Mouse (Mus musculus): ENCODE measurements at regions not wholly inside any gene's neighbourhood (a gene's known extent, or its start where the extent isn't known, plus 50 kb on each side); places are given as distances from the start of the nearest gene placed in this dataset.
A peak's percentile ranks its signal among the peaks of the same experiment; 100 is the strongest.

DNA sequence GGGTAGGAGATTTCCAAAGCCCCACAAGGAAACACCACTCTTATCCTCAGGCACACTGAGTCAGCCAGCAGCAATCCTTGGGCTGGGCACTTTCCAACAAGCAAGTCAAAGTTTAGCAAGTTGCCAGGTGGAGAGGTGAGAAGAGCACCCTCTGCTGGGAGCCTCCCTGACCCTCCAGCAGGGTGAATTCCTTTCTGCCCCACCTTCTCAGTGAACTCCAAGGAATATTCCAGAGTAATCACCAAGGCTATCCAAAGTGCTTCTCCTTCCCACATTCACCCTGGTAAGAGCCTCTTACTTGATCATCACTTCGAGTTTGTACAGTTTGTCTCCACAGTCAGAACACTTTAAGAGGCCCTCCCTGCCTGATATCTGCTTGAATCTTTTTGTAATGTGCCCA lies 162.8 kb upstream of the Slc24a5 start:
- WGBS, result 83% methylated on average over 1 of the region's 1 CpGs
- H3K36me3 ChIP-seq (ENCODE audit: insufficient read depth, low read length), result no peaks in the 10 kb centered on the region
- no peak for DNase-seq (ENCODE audit: low spot score)

DNA sequence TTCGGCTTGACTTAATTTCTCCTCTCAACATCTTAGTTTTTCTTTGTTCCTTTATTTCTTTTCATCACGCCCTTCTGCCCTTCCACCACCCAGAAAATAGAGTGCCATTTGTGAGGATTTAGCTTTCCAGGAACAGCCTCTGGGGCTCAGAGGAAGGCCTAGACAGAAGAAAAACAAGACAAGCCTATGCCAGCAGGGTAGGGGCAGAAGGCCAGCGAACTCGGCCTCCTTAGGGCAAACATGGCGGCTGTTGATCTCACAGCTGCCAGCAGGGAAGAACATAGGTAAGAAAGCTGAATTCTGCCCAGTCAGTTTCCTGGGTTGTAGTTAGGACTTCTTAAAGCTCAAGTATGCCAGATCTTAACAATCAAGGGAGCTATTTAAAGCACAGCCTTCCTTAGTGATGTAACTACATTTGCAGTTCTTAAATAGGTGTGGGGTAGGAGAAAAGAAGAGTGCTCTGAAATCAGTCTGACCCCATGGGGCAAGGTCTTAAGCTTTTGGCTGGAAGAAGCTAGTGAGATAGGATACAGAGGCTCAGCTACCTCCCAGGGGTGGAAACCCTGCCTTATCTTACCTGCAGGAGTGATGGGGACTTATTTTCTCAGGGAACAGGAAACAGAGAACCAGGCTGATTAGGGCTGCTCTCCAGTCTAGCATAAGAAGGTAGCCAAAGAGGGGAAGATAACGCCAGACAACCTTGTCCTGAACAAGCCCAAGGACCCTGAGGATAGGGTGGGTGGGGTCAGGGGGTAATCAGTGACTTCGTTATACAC lies 148.8 kb upstream of the Slc24a5 start:
- no peak overlapping the region for H3K4me2 ChIP-seq (ENCODE audit: low read length)
- no peaks in the 10 kb centered on the region for H3K9me3 ChIP-seq (replicated peaks; ENCODE audit: low read length)

More for the DNA sequence above, 162.8 kb upstream of the Slc24a5 start:
- no peaks in the 10 kb centered on the region for H3K9me3 ChIP-seq (replicated peaks; ENCODE audit: low read length)
- H3K4me2 ChIP-seq (ENCODE audit: low read length), result no peak overlapping the region
- no peak overlapping the region for H3K4me3 ChIP-seq (replicated peaks; ENCODE audit: low read depth, low read length)
- TF ChIP-seq CTCF (IDR thresholded peaks at IDR 0.05; ENCODE audit: low read depth), result peak; percentile 57
- H3K9ac ChIP-seq (ENCODE audit: low read depth, low read length), result no peak overlapping the region
- H3K27ac ChIP-seq, result no peak overlapping the region
- H3K27me3 ChIP-seq (ENCODE audit: insufficient read depth, low read length), result no peaks in the 10 kb centered on the region
- ATAC-seq (replicated peaks; ENCODE audit: low FRiP score, low read depth), result no peak
- no peaks in the 10 kb centered on the region for H3K4me1 ChIP-seq (replicated peaks; ENCODE audit: insufficient read depth, low read length)

DNA sequence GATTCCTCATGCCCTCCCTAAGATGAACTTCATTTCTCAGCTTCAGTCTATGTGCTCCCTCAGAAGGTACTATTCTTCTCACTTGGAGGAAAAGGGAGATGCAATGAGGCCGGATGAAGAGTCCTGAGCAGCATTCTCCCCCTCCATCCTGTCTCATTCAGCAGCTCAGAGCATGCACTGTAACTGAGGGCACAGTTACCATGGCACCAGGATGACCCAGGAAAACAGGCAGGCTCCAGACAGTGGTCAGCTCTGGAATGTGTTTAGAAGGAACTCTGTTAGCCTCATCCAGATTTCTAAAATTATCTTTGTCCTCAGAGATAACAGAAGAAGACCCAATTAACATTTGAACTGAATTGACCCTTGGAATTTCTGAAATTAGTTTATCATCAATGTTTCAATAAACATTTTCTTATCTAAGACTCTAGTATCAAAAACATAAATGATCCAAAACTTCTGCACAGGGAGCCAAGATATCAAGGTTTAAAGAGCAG lies 148.1 kb upstream of the Slc24a5 start:
- H3K4me1 ChIP-seq (replicated peaks; ENCODE audit: insufficient read depth, low read length), result no peaks in the 10 kb centered on the region
- no peaks in the 10 kb centered on the region for H3K9me3 ChIP-seq (replicated peaks; ENCODE audit: low read length)
- no peak overlapping the region for H3K4me2 ChIP-seq (ENCODE audit: low read length)
- 52% methylated on average over 1 of the region's 1 CpGs for WGBS
- H3K27me3 ChIP-seq (ENCODE audit: insufficient read depth, low read length), result no peaks in the 10 kb centered on the region
- ATAC-seq (replicated peaks; ENCODE audit: low FRiP score, low read depth) (no peak), DNase-seq (ENCODE audit: low spot score) (no peak)
- no peak for TF ChIP-seq CTCF (IDR thresholded peaks at IDR 0.05; ENCODE audit: low read depth)
- no peak overlapping the region for H3K27ac ChIP-seq
- H3K36me3 ChIP-seq (ENCODE audit: insufficient read depth, low read length), result no peaks in the 10 kb centered on the region
- H3K4me3 ChIP-seq (replicated peaks; ENCODE audit: low read depth, low read length), result no peak overlapping the region
- no peak overlapping the region for H3K9ac ChIP-seq (ENCODE audit: low read depth, low read length)

More for the DNA sequence above, 148.8 kb upstream of the Slc24a5 start:
- Histone ChIP-seq H3K4me1 (replicated peaks; ENCODE audit: insufficient read depth, low read length) (no peaks in the 10 kb centered on the region), H3K27ac (no peak overlapping the region), H3K36me3 (ENCODE audit: insufficient read depth, low read length) (no peaks in the 10 kb centered on the region), H3K4me3 (replicated peaks; ENCODE audit: low read depth, low read length) (no peak overlapping the region), H3K9ac (ENCODE audit: low read depth, low read length) (no peak overlapping the region), H3K27me3 (ENCODE audit: insufficient read depth, low read length) (no peaks in the 10 kb centered on the region)
- DNase-seq (ENCODE audit: low spot score) (no peak), ATAC-seq (replicated peaks; ENCODE audit: low FRiP score, low read depth) (no peak)
- WGBS, result 77% methylated on average over 7 of the region's 7 CpGs
- TF ChIP-seq CTCF (IDR thresholded peaks at IDR 0.05; ENCODE audit: low read depth), result no peak

DNA sequence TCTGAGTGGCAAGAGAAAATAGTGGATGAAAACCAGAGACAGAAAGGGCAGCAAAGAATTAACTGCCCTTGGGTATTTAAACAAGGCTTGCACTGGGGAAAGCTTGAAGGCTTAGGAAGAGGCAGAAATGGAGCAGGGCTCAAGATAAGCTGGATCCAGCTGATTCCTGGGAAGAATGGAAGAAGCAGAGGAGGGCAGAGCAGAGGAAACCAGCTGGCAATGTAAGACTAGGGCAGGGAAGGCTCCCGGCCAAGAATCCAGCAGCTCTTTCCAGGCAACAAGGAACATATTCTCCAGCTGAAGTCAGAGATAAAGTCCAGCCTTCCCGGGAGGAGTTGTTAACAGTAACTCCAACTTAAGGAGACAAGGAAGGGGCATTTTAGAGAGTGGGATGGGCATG lies 147.7 kb upstream of the Slc24a5 start:
- H3K27ac ChIP-seq, result no peak overlapping the region
- no peak for ATAC-seq (replicated peaks; ENCODE audit: low FRiP score, low read depth)

DNA sequence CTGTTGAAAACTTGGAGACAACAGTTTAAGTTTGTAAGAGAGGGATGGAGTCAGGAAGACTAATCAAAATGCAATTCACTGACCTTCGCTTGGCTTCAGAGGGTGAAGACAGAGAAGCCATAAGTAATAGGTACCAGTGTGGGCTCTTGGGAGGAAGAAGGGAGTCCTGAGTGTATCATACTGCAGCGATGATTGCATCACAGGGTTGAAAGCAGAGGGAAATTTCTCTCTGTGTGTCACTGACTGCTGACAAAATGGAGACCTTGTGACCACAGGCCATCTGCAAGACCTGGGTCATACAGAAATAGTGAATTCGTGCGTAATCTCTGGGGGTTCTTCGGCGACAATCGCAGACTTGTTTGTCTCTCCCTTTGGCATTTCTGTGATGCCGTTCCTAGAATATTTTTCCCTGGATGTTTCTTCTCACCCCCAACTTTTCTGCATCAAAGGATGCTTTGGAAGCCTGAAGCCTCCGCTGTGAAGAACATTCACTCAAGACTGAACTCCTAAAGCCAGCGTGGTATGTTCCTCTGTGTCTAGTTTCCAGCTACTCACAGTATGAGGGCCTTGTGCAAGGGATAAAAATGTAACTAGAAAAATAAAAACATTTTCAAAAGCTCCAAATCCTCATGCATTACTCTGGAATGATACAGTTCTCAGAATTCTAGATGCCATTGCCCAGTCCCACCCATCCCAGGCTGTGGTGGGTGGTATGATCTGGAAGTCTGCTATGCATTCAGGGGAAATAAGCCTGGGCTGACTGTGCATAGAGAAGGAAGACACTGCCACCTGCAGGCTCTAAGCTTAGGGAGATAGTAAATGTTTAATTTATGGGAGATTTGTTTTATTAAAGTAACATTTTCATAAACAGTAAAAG lies 139.8 kb upstream of the Slc24a5 start:
- Histone ChIP-seq H3K4me1 (replicated peaks; ENCODE audit: insufficient read depth, low read length) (no peaks in the 10 kb centered on the region), H3K27ac (no peak overlapping the region), H3K9ac (ENCODE audit: low read depth, low read length) (no peak overlapping the region), H3K9me3 (replicated peaks; ENCODE audit: low read length) (no peaks in the 10 kb centered on the region), H3K4me3 (replicated peaks; ENCODE audit: low read depth, low read length) (no peak overlapping the region), H3K27me3 (ENCODE audit: insufficient read depth, low read length) (no peaks in the 10 kb centered on the region), H3K36me3 (ENCODE audit: insufficient read depth, low read length) (no peaks in the 10 kb centered on the region), H3K4me2 (ENCODE audit: low read length) (no peak overlapping the region)
- 90% methylated on average over 10 of the region's 10 CpGs for WGBS
- ATAC-seq (replicated peaks; ENCODE audit: low FRiP score, low read depth) (peak; percentile 49; the same call in 1 of the 2 replicates), DNase-seq (ENCODE audit: low spot score) (peak; percentile 85)
- peak; percentile 84 for TF ChIP-seq CTCF (IDR thresholded peaks at IDR 0.05; ENCODE audit: low read depth)

More for the DNA sequence above, 147.7 kb upstream of the Slc24a5 start:
- H3K4me1 ChIP-seq (replicated peaks; ENCODE audit: insufficient read depth, low read length), result no peaks in the 10 kb centered on the region
- H3K27me3 ChIP-seq (ENCODE audit: insufficient read depth, low read length), result no peaks in the 10 kb centered on the region
- H3K9ac ChIP-seq (ENCODE audit: low read depth, low read length), result no peak overlapping the region
- H3K4me2 ChIP-seq (ENCODE audit: low read length), result no peak overlapping the region
- no peak for TF ChIP-seq CTCF (IDR thresholded peaks at IDR 0.05; ENCODE audit: low read depth)
- H3K9me3 ChIP-seq (replicated peaks; ENCODE audit: low read length), result no peaks in the 10 kb centered on the region
- 62% methylated on average over 2 of the region's 2 CpGs for whole genome bisulfite sequencing
- H3K36me3 ChIP-seq (ENCODE audit: insufficient read depth, low read length), result no peaks in the 10 kb centered on the region
- no peak for DNase-seq (ENCODE audit: low spot score)
- H3K4me3 ChIP-seq (replicated peaks; ENCODE audit: low read depth, low read length), result no peak overlapping the region

DNA sequence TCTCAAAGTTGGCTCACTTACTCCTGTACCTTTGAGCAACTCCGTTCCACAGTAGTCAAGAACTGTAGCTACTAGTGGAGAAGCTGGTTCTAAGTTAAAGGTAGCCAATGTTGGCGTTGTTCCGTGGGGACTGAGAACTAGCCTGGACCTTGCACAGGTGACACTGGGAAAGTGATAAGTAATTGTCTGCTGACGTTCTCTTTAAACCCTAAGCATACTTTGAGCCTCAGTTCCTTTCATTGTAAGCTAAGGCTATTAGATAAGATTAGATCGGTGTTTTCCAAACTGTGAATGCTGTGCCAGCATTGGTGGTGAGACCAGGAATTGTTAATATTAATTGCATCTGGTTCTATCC lies 139.2 kb upstream of the Slc24a5 start:
- ATAC-seq (replicated peaks; ENCODE audit: low FRiP score, low read depth) (no peak), DNase-seq (ENCODE audit: low spot score) (no peak)
- Histone ChIP-seq H3K27ac (no peak overlapping the region), H3K27me3 (ENCODE audit: insufficient read depth, low read length) (no peaks in the 10 kb centered on the region), H3K4me2 (ENCODE audit: low read length) (no peak overlapping the region), H3K4me3 (replicated peaks; ENCODE audit: low read depth, low read length) (no peak overlapping the region), H3K9me3 (replicated peaks; ENCODE audit: low read length) (no peaks in the 10 kb centered on the region), H3K4me1 (replicated peaks; ENCODE audit: insufficient read depth, low read length) (no peaks in the 10 kb centered on the region), H3K36me3 (ENCODE audit: insufficient read depth, low read length) (no peaks in the 10 kb centered on the region), H3K9ac (ENCODE audit: low read depth, low read length) (no peak overlapping the region)
- 76% methylated on average over 5 of the region's 5 CpGs for WGBS
- no peak for TF ChIP-seq CTCF (IDR thresholded peaks at IDR 0.05; ENCODE audit: low read depth)

Data from kidney, postnatal 0 days (tissue).